Mouse (Mus musculus): ENCODE measurements around the gene Gm10428.

Gm10428 gene

DNA sequence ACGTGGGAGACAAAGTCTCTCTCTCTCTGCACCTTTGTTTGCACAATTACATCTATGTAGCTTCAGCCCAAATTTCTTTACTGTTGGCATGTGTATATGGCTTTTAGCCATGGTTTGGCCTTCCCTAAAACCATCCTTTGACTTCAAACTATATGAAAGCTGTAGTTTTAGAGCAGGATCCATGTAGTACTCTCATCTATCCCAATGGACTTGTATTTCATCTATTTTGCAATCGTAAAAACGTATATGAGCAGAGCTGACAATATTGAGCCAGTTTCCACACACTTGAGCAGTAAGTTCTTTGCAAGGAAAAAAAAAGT lies 36.7 kb downstream of the Gm10428 start:
- DNase-seq: no peak

Data from thymus, postnatal 4 days (tissue).